Mouse (Mus musculus): Measurements from ENCODE around the gene Smpd4. TPM values are rescaled to one million over a fixed set of nuclear protein-coding genes. Genes with fewer than 3 reads are reported as not detected.

Gene Smpd4
- total and polyA plus RNA-seq, 3 experiments = 38.6 to 97.1 (median 55.5) TPM

GRCm38 (mm10) chr16:17636904-17637303 is 17.8 kb downstream of the Smpd4 start:
- Histone ChIP-seq H3K4me3 (replicated peaks in 1 of 3; ENCODE audit: low read depth in 2 of 3, low read length in 2 of 3, poor library complexity in 1 of 3) (no peak overlapping the region), H3K27me3 (replicated peaks) (no peaks in the 10 kb centered on the region), H3K9me3 (replicated peaks; ENCODE audit: low read length) (no peaks in the 10 kb centered on the region), H3K9ac (ENCODE audit: insufficient read depth, low read depth) (no peak overlapping the region), H3K79me2 (replicated peaks; ENCODE audit: control insufficient read depth, extremely low read depth, insufficient read depth, poor library complexity, severe bottlenecking) (no peaks in the 10 kb centered on the region), H3K4me1 (ENCODE audit: control insufficient read depth in 1 of 2, insufficient read depth in 2 of 2) (no peaks in the 10 kb centered on the region), H3K27ac (ENCODE audit: insufficient read depth, low read depth) (no peak overlapping the region), H3K36me3 (replicated peaks in 1 of 2; ENCODE audit: control insufficient read depth in 1 of 2, insufficient read depth in 1 of 2, low read length in 1 of 2) (peaks cover 75 to 95% of the 10 kb centered on the region in 2 experiments), H3K4me2 (ENCODE audit: insufficient read depth, low read depth, poor library complexity, severe bottlenecking) (no peak overlapping the region)
- no peak for TF ChIP-seq TCF12 (IDR thresholded peaks at IDR 0.05; ENCODE audit: low read depth, low read length)
- TF ChIP-seq SIN3A (IDR thresholded peaks at IDR 0.05; ENCODE audit: low read length) = no peak
- no peak for TF ChIP-seq TBP (conservative IDR thresholded peaks at IDR 0.05; ENCODE audit: low read depth, low read length)
- TF ChIP-seq ZKSCAN1 (IDR thresholded peaks at IDR 0.05; ENCODE audit: borderline replicate concordance, low read depth, low read length) = no peak
- no peak for TF ChIP-seq PAX5 (IDR thresholded peaks at IDR 0.05; ENCODE audit: low read length)
- TF ChIP-seq KAT2A (IDR thresholded peaks at IDR 0.05; ENCODE audit: insufficient replicate concordance, low read length) = no peak
- no peak for TF ChIP-seq IRF4 (IDR thresholded peaks at IDR 0.05; ENCODE audit: low read depth, low read length)
- no peak for TF ChIP-seq ELF1 (IDR thresholded peaks at IDR 0.05; ENCODE audit: low read depth, low read length)
- no peak for TF ChIP-seq MEF2A (IDR thresholded peaks at IDR 0.05; ENCODE audit: borderline replicate concordance, low read depth, low read length)
- no peak for TF ChIP-seq E2F4 (IDR thresholded peaks at IDR 0.05; ENCODE audit: insufficient replicate concordance, low read depth, low read length)
- no peak for TF ChIP-seq POLR2AphosphoS2 (IDR thresholded peaks at IDR 0.05; ENCODE audit: low read depth, low read length)
- TF ChIP-seq JUN (IDR thresholded peaks at IDR 0.05; ENCODE audit: insufficient read depth, low read depth, low read length) = no peak
- DNase-seq (ENCODE audit: extremely low read depth) = no peak
- in situ Hi-C loops (cut with MboI; ENCODE audit: low pct_ligation_motif_present, low pct_unique_long_range_greater_than_20kb, low sequenced_read_pairs) = no loop called here
- dilution Hi-C loops (cut with MboI; ENCODE audit: extremely low pct_ligation_motif_present, extremely low pct_unique_long_range_greater_than_20kb, low sequenced_read_pairs) = no loop called here

- H3K9ac ChIP-seq (ENCODE audit: insufficient read depth, low read depth) = no peak overlapping the region
- no peak overlapping the region for H3K4me2 ChIP-seq (ENCODE audit: insufficient read depth, low read depth, poor library complexity, severe bottlenecking)
- H3K36me3 ChIP-seq (replicated peaks in 1 of 2; ENCODE audit: control insufficient read depth in 1 of 2, insufficient read depth in 1 of 2, low read length in 1 of 2) = peaks cover 75 to 94% of the 10 kb centered on the region in 2 experiments
- no peak overlapping the region for H3K4me3 ChIP-seq (replicated peaks in 1 of 3; ENCODE audit: low read depth in 2 of 3, low read length in 2 of 3, poor library complexity in 1 of 3)
- in situ Hi-C loops (cut with MboI; ENCODE audit: low pct_ligation_motif_present, low pct_unique_long_range_greater_than_20kb, low sequenced_read_pairs) (no loop called here), dilution Hi-C loops (cut with MboI; ENCODE audit: extremely low pct_ligation_motif_present, extremely low pct_unique_long_range_greater_than_20kb, low sequenced_read_pairs) (no loop called here)
- DNase-seq (ENCODE audit: extremely low read depth) = no peak
- no peaks in the 10 kb centered on the region for H3K27me3 ChIP-seq (replicated peaks)
- TF ChIP-seq ZC3H11A (IDR thresholded peaks at IDR 0.05; ENCODE audit: low read depth, low read length) (no peak), IRF4 (IDR thresholded peaks at IDR 0.05; ENCODE audit: low read depth, low read length) (no peak), CTCF (conservative IDR thresholded peaks at IDR 0.05 in 1 of 2, IDR thresholded peaks at IDR 0.05 in 1 of 2; ENCODE audit: low read depth in 2 of 2, low read length in 2 of 2) (peak in 1 of 2 experiments; percentile 22; a peak in 1 of 4 replicates), EP300 (IDR thresholded peaks at IDR 0.05; ENCODE audit: low read length) (no peak)
- no peaks in the 10 kb centered on the region for H3K4me1 ChIP-seq (ENCODE audit: control insufficient read depth in 1 of 2, insufficient read depth in 2 of 2)
- H3K9me3 ChIP-seq (replicated peaks; ENCODE audit: low read length) = no peaks in the 10 kb centered on the region
- H3K27ac ChIP-seq (ENCODE audit: insufficient read depth, low read depth) = no peak overlapping the region
- H3K79me2 ChIP-seq (replicated peaks; ENCODE audit: control insufficient read depth, extremely low read depth, insufficient read depth, poor library complexity, severe bottlenecking) = no peaks in the 10 kb centered on the region
These were observed 18.5 kb downstream of the Smpd4 start for GRCm38 (mm10) chr16:17637610-17638009.

All from CH12.LX (cell line).